Mouse (Mus musculus): ENCODE data around the gene Mast2.

DNA sequence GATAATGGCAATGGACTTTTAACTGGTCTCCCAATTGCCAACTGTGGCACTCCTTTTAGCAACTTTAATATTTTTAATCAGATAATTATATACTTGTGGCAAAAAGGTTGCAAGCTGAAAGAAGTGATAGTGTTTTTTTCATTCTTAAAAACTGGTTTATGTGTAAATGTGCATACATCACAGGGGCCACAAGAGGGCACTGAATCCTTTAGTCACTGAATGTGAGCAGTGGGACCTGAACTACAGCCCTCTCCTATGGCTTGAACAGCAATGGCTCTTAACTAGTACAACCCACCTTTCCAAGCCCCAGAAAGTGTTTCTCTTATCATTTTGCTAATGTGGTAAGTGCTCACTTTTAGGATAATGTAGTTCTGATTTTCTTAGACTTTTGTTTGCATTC, 121.9 kb downstream of the Mast2 start:
- TF ChIP-seq CTCF (IDR thresholded peaks at IDR 0.05) (peak; percentile 86), EP300 (IDR thresholded peaks at IDR 0.05) (no peak)
